Mouse (Mus musculus): Measurements from ENCODE around the gene Olfr576. TPM values are rescaled to one million over a fixed set of nuclear protein-coding genes. Genes with fewer than 3 reads are reported as not detected.

Olfr576 gene
- polyA plus RNA-seq, 1 experiment, result 0.19 TPM

- no peaks in the 10 kb centered on the region for H3K4me1 ChIP-seq (ENCODE audit: control insufficient read depth, insufficient read depth, low read length)
- no peak overlapping the region for H3K4me3 ChIP-seq (ENCODE audit: low read depth, low read length)
- no peak overlapping the region for H3K27ac ChIP-seq (ENCODE audit: insufficient read depth, low read length)
- no peak overlapping the region for H3K9ac ChIP-seq (ENCODE audit: low read depth, poor library complexity, severe bottlenecking)
- H3K27me3 ChIP-seq (ENCODE audit: control insufficient read depth, insufficient read depth, low read length, poor library complexity, severe bottlenecking), result no peaks in the 10 kb centered on the region
- no peak for TF ChIP-seq CTCF (IDR thresholded peaks at IDR 0.05; ENCODE audit: low read depth, low read length)
- TF ChIP-seq POLR2A (IDR thresholded peaks at IDR 0.05; ENCODE audit: insufficient read depth, low read length), result no peak
- no peak for TF ChIP-seq EP300 (IDR thresholded peaks at IDR 0.05; ENCODE audit: insufficient read depth, low read depth, low read length)
- H3K9me3 ChIP-seq (replicated peaks; ENCODE audit: control insufficient read depth, insufficient read depth, low read length, poor library complexity, severe bottlenecking), result no peaks in the 10 kb centered on the region
- H3K36me3 ChIP-seq (ENCODE audit: control insufficient read depth, insufficient read depth, low read length, poor library complexity, severe bottlenecking), result no peaks in the 10 kb centered on the region
Observed at GRCm38 (mm10) chr7:102927105-102927504, 35.4 kb upstream of the Olfr576 start.

- no peak within 1 kb of the TSS for H3K9ac ChIP-seq (ENCODE audit: low read depth, poor library complexity, severe bottlenecking)
- H3K4me1 ChIP-seq (ENCODE audit: control insufficient read depth, insufficient read depth, low read length), result no peaks in the 10 kb centered on the region
- H3K27ac ChIP-seq (ENCODE audit: insufficient read depth, low read length), result no peak within 1 kb of the TSS
- H3K4me3 ChIP-seq (ENCODE audit: low read depth, low read length), result no peak within 1 kb of the TSS
- no peaks in the 10 kb centered on the region for H3K27me3 ChIP-seq (ENCODE audit: control insufficient read depth, insufficient read depth, low read length, poor library complexity, severe bottlenecking)
- no peaks in the 10 kb centered on the region for H3K9me3 ChIP-seq (replicated peaks; ENCODE audit: control insufficient read depth, insufficient read depth, low read length, poor library complexity, severe bottlenecking)
- TF ChIP-seq POLR2A (IDR thresholded peaks at IDR 0.05; ENCODE audit: insufficient read depth, low read length) (no peak), EP300 (IDR thresholded peaks at IDR 0.05; ENCODE audit: insufficient read depth, low read depth, low read length) (no peak), CTCF (IDR thresholded peaks at IDR 0.05; ENCODE audit: low read depth, low read length) (no peak)
- no peaks in the 10 kb centered on the region for H3K36me3 ChIP-seq (ENCODE audit: control insufficient read depth, insufficient read depth, low read length, poor library complexity, severe bottlenecking)
Observed at GRCm38 (mm10) chr7:102942475-102942874, 20.0 kb upstream of the Olfr576 start, which contains the start of gene Olfr573-ps1. Olfr573-ps1 (minus strand) TSS chr7:102942575.

- H3K4me3 ChIP-seq (ENCODE audit: low read depth, low read length), result no peak overlapping the region
- no peak overlapping the region for H3K9ac ChIP-seq (ENCODE audit: low read depth, poor library complexity, severe bottlenecking)
- H3K27me3 ChIP-seq (ENCODE audit: control insufficient read depth, insufficient read depth, low read length, poor library complexity, severe bottlenecking), result no peaks in the 10 kb centered on the region
- no peak overlapping the region for H3K27ac ChIP-seq (ENCODE audit: insufficient read depth, low read length)
- H3K4me1 ChIP-seq (ENCODE audit: control insufficient read depth, insufficient read depth, low read length), result no peaks in the 10 kb centered on the region
- H3K9me3 ChIP-seq (replicated peaks; ENCODE audit: control insufficient read depth, insufficient read depth, low read length, poor library complexity, severe bottlenecking), result no peaks in the 10 kb centered on the region
- no peaks in the 10 kb centered on the region for H3K36me3 ChIP-seq (ENCODE audit: control insufficient read depth, insufficient read depth, low read length, poor library complexity, severe bottlenecking)
- no peak for TF ChIP-seq EP300 (IDR thresholded peaks at IDR 0.05; ENCODE audit: insufficient read depth, low read depth, low read length)
- no peak for TF ChIP-seq POLR2A (IDR thresholded peaks at IDR 0.05; ENCODE audit: insufficient read depth, low read length)
- TF ChIP-seq CTCF (IDR thresholded peaks at IDR 0.05; ENCODE audit: low read depth, low read length), result no peak
Observed at GRCm38 (mm10) chr7:102943417-102943816, 19.0 kb upstream of the Olfr576 start.

GRCm38 (mm10) chr7:102948167-102948566 lies 14.3 kb upstream of the Olfr576 start, which contains the start of gene Olfr574:
Olfr574 (plus strand) TSS chr7:102948467.
- Histone ChIP-seq H3K27me3 (ENCODE audit: control insufficient read depth, insufficient read depth, low read length, poor library complexity, severe bottlenecking) (no peaks in the 10 kb centered on the region), H3K9me3 (replicated peaks; ENCODE audit: control insufficient read depth, insufficient read depth, low read length, poor library complexity, severe bottlenecking) (no peaks in the 10 kb centered on the region), H3K4me3 (ENCODE audit: low read depth, low read length) (no peak within 1 kb of the TSS), H3K27ac (ENCODE audit: insufficient read depth, low read length) (no peak within 1 kb of the TSS), H3K36me3 (ENCODE audit: control insufficient read depth, insufficient read depth, low read length, poor library complexity, severe bottlenecking) (no peaks in the 10 kb centered on the region), H3K4me1 (ENCODE audit: control insufficient read depth, insufficient read depth, low read length) (no peaks in the 10 kb centered on the region), H3K9ac (ENCODE audit: low read depth, poor library complexity, severe bottlenecking) (no peak within 1 kb of the TSS)
- TF ChIP-seq EP300 (IDR thresholded peaks at IDR 0.05; ENCODE audit: insufficient read depth, low read depth, low read length), result no peak
- TF ChIP-seq CTCF (IDR thresholded peaks at IDR 0.05; ENCODE audit: low read depth, low read length), result no peak
- no peak for TF ChIP-seq POLR2A (IDR thresholded peaks at IDR 0.05; ENCODE audit: insufficient read depth, low read length)

- no peak overlapping the region for H3K27ac ChIP-seq (ENCODE audit: insufficient read depth, low read length)
- no peaks in the 10 kb centered on the region for H3K4me1 ChIP-seq (ENCODE audit: control insufficient read depth, insufficient read depth, low read length)
- H3K4me3 ChIP-seq (ENCODE audit: low read depth, low read length), result no peak overlapping the region
- no peaks in the 10 kb centered on the region for H3K36me3 ChIP-seq (ENCODE audit: control insufficient read depth, insufficient read depth, low read length, poor library complexity, severe bottlenecking)
- no peaks in the 10 kb centered on the region for H3K27me3 ChIP-seq (ENCODE audit: control insufficient read depth, insufficient read depth, low read length, poor library complexity, severe bottlenecking)
- no peak overlapping the region for H3K9ac ChIP-seq (ENCODE audit: low read depth, poor library complexity, severe bottlenecking)
- no peak for TF ChIP-seq POLR2A (IDR thresholded peaks at IDR 0.05; ENCODE audit: insufficient read depth, low read length)
- no peaks in the 10 kb centered on the region for H3K9me3 ChIP-seq (replicated peaks; ENCODE audit: control insufficient read depth, insufficient read depth, low read length, poor library complexity, severe bottlenecking)
Observed at GRCm38 (mm10) chr7:102950732-102951131, 11.7 kb upstream of the Olfr576 start.

- no peaks in the 10 kb centered on the region for H3K4me1 ChIP-seq (ENCODE audit: control insufficient read depth, insufficient read depth, low read length)
- H3K9me3 ChIP-seq (replicated peaks; ENCODE audit: control insufficient read depth, insufficient read depth, low read length, poor library complexity, severe bottlenecking), result no peaks in the 10 kb centered on the region
- no peaks in the 10 kb centered on the region for H3K36me3 ChIP-seq (ENCODE audit: control insufficient read depth, insufficient read depth, low read length, poor library complexity, severe bottlenecking)
- H3K4me3 ChIP-seq (ENCODE audit: low read depth, low read length), result no peak overlapping the region
- TF ChIP-seq POLR2A (IDR thresholded peaks at IDR 0.05; ENCODE audit: insufficient read depth, low read length), result no peak
- no peak for TF ChIP-seq CTCF (IDR thresholded peaks at IDR 0.05; ENCODE audit: low read depth, low read length)
- no peak for TF ChIP-seq EP300 (IDR thresholded peaks at IDR 0.05; ENCODE audit: insufficient read depth, low read depth, low read length)
- no peaks in the 10 kb centered on the region for H3K27me3 ChIP-seq (ENCODE audit: control insufficient read depth, insufficient read depth, low read length, poor library complexity, severe bottlenecking)
- no peak overlapping the region for H3K9ac ChIP-seq (ENCODE audit: low read depth, poor library complexity, severe bottlenecking)
- no peak overlapping the region for H3K27ac ChIP-seq (ENCODE audit: insufficient read depth, low read length)
Observed at GRCm38 (mm10) chr7:102958137-102958536, 4.3 kb upstream of the Olfr576 start.
